Mouse (Mus musculus) hindbrain, embryonic 13.5 days (tissue): Measurements from ENCODE around the gene Arid3a. TPM values are rescaled to one million over a fixed set of nuclear protein-coding genes. Genes with fewer than 3 reads are reported as not detected.
A peak's percentile ranks its signal among the peaks of the same experiment; 100 is the strongest.

Experiments used
- ATAC-seq: fragments of 200-750 bp; cut with Nextera tagmentation; 2 replicates; pipeline ENCODE4 v1.8.0; 2017; ENCODE audit warnings: moderate TSS enrichment; ENCODE audit not compliant: low FRiP score
- H3K27ac ChIP-seq: fragments of 300-500 bp; sonication (generic); 2 replicates; pipeline ENCODE4 v1.5.1; 2015; ENCODE audit warnings: inconsistent platforms, mild to moderate bottlenecking, moderate library complexity
- H3K27me3 ChIP-seq: fragments of 300-500 bp; sonication (generic); 2 replicates; pipeline ENCODE4 v1.6.1; 2015; ENCODE audit warnings: mild to moderate bottlenecking, inconsistent platforms
- H3K36me3 ChIP-seq: fragments of 300-500 bp; sonication (generic); 2 replicates; pipeline ENCODE4 v1.6.1; 2015; ENCODE audit warnings: mild to moderate bottlenecking, inconsistent platforms
- H3K4me1 ChIP-seq: fragments of 300-500 bp; sonication (generic); replicated peaks from 2 replicates; pipeline ENCODE4 v1.6.1; 2015; ENCODE audit warnings: inconsistent platforms
- H3K4me2 ChIP-seq: fragments of 300-500 bp; sonication (generic); 2 replicates; pipeline ENCODE4 v1.6.1; 2015; ENCODE audit warnings: inconsistent platforms, mild to moderate bottlenecking, moderate library complexity
- H3K4me3 ChIP-seq: fragments of 300-500 bp; sonication (generic); 2 replicates; pipeline ENCODE4 v1.5.1; 2015; ENCODE audit warnings: mild to moderate bottlenecking, inconsistent platforms
- H3K9ac ChIP-seq: fragments of 300-500 bp; sonication (generic); 2 replicates; pipeline ENCODE4 v1.6.1; 2015; ENCODE audit warnings: mild to moderate bottlenecking, inconsistent platforms
- H3K9me3 ChIP-seq: fragments of 300-500 bp; sonication (generic); 2 replicates; pipeline ENCODE4 v1.6.1; 2016; ENCODE audit warnings: inconsistent platforms
- WGBS: fragments of 180-500 bp; shearing (Covaris S2); methylation state at CpG from one replicate; pipeline ENCODE4 v1.1.7; 2015; 5-methylcytosine and 5-hydroxymethylcytosine counted together
- polyA plus RNA-seq: library from polyadenylated mRNA; unstranded; fragments of >200 nt; fragmentation: Nextera tagmentation; extraction: Ambion mirVana; gene quantifications from 2 replicates; pipeline ENCODE4 v1.2.1, GENCODE M21; 2015

Gene Arid3a
- polyA plus RNA-seq, 1 experiment from 2014 or later: 3.5 TPM

DNA sequence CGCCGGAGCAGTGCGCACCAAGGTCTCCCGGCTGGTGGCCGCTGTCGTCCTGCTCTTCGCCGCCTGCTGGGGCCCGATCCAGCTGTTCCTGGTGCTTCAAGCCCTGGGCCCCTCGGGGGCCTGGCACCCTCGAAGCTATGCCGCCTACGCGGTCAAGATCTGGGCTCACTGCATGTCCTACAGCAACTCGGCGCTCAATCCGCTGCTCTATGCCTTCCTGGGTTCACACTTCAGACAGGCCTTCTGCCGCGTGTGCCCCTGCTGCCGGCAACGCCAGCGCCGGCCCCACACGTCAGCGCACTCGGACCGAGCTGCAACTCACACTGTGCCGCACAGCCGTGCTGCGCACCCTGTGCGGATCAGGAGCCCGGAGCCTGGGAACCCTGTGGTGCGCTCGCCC, 5.3 kb upstream of the Arid3a start:
- Histone ChIP-seq H3K4me1 (peaks cover 54% of the 10 kb centered on the region), H3K36me3 (no peaks in the 10 kb centered on the region), H3K4me2 (peak overlapping the region; percentile 50), H3K9ac (peak overlapping the region; percentile 58), H3K27ac (no peak overlapping the region), H3K4me3 (peak overlapping the region; percentile 30), H3K9me3 (no peaks in the 10 kb centered on the region), H3K27me3 (peaks cover 75% of the 10 kb centered on the region)
- ATAC-seq: no peak
- WGBS: under 1% methylated on average over 34 of the region's 34 CpGs

DNA sequence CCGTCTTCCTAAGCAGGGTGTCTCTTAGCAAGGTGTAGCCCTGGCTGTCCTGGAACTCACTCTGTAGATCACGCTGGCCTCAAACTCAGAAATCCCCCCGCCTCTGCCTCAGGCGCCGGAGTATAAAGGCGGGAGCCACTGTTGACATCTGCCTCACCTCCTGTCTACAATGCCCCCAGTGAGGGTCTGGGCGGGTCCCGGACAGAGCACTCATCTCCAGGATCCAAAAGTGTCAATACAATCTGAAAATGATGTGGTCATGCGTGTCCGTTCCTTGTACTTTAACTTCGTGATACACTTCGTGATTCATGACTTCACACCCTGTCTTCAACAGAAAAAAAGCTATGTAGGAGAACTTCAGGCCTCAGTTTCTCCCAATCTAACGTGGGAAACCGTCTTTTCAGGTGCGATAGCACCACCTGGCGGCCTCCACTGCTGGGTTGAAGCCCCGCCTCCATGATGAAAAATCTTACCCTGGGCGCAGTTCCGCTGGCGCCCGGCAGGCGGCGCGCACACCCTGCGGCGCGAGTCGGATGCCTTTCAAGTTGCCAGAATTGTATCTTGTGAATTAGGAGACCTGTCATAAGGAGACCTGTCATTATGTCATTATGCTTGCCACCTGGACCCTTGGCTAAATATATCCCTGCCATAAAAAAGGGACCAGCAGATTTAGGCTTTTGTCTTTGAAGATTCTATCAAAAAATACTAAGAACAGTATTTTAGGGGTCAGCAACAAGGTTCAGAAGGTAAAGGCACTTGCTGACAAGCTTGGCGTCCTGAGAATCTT, 1.7 kb upstream of the Arid3a start:
- WGBS: 9% methylated on average over 29 of the region's 29 CpGs
- peak overlapping the region; percentile 87; the same call in 1 of the 2 replicates for H3K4me3 ChIP-seq
- H3K36me3 ChIP-seq: no peaks in the 10 kb centered on the region
- no peaks in the 10 kb centered on the region for H3K9me3 ChIP-seq
- H3K4me2 ChIP-seq: peak overlapping the region; percentile 89; the same call in 1 of the 2 replicates
- H3K4me1 ChIP-seq: peaks cover 49% of the 10 kb centered on the region
- no peak for ATAC-seq
- H3K27ac ChIP-seq: no peak overlapping the region
- H3K9ac ChIP-seq: no peak overlapping the region
- H3K27me3 ChIP-seq: peaks cover 44% of the 10 kb centered on the region

DNA sequence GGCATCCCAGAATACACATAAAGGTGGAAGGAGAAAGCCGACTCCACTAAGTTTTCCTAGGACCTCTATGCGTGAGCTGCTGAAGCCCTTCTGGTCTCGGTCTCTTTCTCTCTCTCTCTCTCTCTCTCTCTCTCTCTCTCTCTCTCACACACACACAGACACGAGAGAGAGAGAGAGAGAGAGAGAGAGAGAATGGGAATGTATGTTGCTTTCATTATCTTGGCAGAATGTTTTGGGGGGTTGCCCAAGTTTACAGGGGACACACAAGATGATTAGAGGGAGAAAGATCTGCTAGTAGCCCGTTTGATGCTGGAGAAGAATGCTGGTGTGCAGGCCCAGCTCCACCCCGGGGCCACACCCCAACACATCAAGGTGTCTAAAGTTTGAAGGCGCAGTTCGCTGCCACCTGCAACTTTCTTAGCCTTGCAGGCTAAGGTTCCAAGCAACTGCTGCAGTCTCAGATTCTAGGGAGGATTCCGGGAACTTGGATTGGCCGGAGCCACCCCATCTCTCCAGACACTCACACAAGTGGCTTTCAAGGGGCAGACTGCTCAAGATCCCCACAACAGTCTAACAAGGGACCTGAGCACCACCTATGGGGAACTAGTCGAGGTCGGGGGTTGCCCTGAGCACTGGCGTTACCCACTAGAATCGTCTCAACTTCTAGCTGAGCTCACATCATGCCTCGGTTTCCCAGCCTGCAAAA, 905 bp upstream of the Arid3a start:
- peak; percentile 2; the same call in 1 of the 2 replicates for ATAC-seq

DNA sequence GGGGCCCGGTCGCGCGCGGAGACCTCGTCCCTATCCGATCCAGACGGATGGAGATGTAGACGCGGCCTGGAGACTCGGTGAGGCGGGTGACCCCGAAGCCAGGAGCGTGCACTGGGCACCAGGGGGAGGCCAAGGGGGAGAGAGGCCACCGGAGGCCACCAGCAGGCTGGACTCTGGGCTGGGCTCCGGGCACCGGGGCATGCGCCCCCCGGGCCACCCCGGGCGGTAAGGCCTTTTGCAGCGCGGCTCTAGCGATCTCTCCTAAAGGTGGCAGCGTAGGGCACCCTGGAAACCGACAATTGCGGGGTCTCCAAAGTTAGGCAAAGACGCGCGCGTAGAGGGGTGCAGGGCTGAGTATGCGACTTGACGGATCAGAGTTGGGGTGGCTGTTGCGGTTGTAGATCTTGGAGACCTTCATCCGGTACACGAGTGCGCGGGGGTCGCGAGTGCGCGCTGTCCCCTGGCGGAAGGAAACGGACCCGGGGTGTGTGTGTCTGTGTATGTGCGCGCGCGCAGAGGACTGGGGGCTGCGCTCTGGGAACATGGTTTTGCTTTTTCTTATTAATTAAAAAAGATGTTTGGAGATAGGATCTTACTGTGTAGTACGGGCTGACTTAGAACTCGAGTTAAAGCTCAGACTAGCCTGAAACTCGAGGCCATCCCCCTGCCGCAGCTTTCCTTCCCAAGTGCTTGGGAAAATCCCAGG, 634 bp downstream of the Arid3a start:
- peak; percentile 53 for ATAC-seq
- H3K9ac ChIP-seq: peak overlapping the region; percentile 95
- H3K4me2 ChIP-seq: peak overlapping the region; percentile 89
- peaks cover 53% of the 10 kb centered on the region for H3K4me1 ChIP-seq
- peak overlapping the region; percentile 94 for H3K27ac ChIP-seq
- peaks cover 17% of the 10 kb centered on the region for H3K36me3 ChIP-seq
- peaks cover 21% of the 10 kb centered on the region for H3K27me3 ChIP-seq
- peak overlapping the region; percentile 87 for H3K4me3 ChIP-seq
- H3K9me3 ChIP-seq: no peaks in the 10 kb centered on the region
- WGBS: under 1% methylated on average over 54 of the region's 54 CpGs

More for the DNA sequence above, 905 bp upstream of the Arid3a start:
- Histone ChIP-seq H3K9ac (peak overlapping the region; percentile 95), H3K4me2 (peak overlapping the region; percentile 89), H3K4me3 (peak overlapping the region; percentile 87), H3K4me1 (peaks cover 49% of the 10 kb centered on the region), H3K27me3 (peaks cover 37% of the 10 kb centered on the region), H3K9me3 (no peaks in the 10 kb centered on the region), H3K36me3 (peaks cover 2% of the 10 kb centered on the region), H3K27ac (peak overlapping the region; percentile 94)
- whole genome bisulfite sequencing: 12% methylated on average over 15 of the region's 15 CpGs

DNA sequence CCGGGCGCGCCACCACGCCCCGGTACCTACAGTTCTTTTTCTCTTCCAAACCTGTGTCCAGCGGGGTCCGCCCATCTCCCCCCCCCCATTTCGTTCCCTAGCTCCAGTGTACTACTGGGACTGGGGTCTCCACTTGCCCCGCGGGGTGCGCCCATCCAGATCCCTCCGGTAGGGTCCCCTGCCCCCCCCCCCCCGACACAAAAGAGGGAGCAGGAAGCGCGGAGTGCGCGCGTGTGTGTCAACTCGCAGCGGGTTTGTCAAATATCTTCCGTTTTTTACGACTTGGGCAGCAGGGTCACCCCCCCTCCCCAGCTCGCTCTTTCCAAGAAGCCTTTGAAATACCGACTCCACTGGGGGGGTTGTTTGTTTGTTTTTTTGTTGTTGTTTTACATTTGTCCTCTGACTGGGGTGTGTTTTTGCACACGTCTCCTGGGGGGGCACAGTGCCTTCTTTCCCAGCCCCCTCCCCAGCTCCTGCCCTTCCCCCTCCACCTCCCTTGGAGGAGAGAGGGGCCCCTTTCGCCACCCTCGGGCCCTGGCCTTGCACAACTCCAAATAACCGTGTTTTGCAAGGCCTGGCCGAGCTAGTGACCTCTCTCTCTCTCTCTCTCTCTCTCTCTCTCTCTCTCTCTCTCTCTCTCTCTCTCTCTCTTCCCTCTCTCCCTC, 1.3 kb downstream of the Arid3a start:
- Histone ChIP-seq H3K9me3 (no peaks in the 10 kb centered on the region), H3K4me3 (peak overlapping the region; percentile 87), H3K27me3 (peaks cover 14% of the 10 kb centered on the region), H3K4me1 (peaks cover 60% of the 10 kb centered on the region), H3K9ac (peak overlapping the region; percentile 95), H3K4me2 (peak overlapping the region; percentile 89), H3K27ac (peak overlapping the region; percentile 94), H3K36me3 (peaks cover 24% of the 10 kb centered on the region)
- ATAC-seq: no peak
- WGBS: 1% methylated on average over 28 of the region's 29 CpGs

DNA sequence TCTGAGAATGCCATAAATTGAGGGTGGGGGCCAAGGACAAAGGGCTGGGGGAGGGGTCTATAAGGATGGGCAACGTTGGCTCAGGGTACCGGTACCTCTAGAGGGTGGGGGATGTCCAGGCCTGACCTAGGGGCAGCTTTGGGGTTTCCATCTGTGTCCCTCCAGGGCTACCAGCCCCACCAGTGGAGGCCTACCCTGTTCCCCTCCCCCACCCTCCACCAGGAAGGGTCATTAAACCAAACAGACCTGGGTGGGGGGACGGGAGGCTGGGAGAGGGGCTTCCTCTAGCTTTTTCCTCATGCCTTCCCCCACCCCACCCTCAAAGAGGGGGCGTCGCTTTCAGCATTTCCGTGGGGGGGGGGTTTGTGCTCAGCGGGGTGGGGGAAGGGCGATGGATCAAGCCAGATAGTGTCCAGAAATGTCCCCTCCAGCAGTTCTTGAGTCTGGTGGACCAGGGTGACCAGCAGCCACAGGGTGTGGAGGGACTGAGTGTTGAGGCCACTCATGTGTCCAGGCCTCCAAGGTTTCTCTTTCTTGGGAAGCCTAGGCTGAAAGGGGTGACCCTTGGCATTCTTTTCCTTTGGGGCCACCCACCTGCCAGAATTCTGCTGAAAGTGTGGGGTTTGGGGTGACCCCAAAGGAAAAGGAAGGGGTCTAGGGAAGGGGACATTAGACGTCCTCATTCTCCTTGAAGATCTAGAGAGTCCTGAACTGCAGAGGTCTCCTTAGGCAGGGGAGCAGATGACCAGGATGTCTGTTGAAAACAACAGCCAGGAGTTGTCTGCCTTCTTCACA, 2.3 kb downstream of the Arid3a start:
- Histone ChIP-seq H3K27me3 (peaks cover 5% of the 10 kb centered on the region; the same call in 1 of the 2 replicates), H3K4me1 (peaks cover 69% of the 10 kb centered on the region), H3K4me2 (peak overlapping the region; percentile 89), H3K27ac (peak overlapping the region; percentile 94), H3K4me3 (peak overlapping the region; percentile 87), H3K36me3 (peaks cover 27% of the 10 kb centered on the region), H3K9me3 (no peaks in the 10 kb centered on the region), H3K9ac (peak overlapping the region; percentile 95)
- WGBS: 22% methylated on average over 9 of the region's 9 CpGs
- ATAC-seq: no peak

DNA sequence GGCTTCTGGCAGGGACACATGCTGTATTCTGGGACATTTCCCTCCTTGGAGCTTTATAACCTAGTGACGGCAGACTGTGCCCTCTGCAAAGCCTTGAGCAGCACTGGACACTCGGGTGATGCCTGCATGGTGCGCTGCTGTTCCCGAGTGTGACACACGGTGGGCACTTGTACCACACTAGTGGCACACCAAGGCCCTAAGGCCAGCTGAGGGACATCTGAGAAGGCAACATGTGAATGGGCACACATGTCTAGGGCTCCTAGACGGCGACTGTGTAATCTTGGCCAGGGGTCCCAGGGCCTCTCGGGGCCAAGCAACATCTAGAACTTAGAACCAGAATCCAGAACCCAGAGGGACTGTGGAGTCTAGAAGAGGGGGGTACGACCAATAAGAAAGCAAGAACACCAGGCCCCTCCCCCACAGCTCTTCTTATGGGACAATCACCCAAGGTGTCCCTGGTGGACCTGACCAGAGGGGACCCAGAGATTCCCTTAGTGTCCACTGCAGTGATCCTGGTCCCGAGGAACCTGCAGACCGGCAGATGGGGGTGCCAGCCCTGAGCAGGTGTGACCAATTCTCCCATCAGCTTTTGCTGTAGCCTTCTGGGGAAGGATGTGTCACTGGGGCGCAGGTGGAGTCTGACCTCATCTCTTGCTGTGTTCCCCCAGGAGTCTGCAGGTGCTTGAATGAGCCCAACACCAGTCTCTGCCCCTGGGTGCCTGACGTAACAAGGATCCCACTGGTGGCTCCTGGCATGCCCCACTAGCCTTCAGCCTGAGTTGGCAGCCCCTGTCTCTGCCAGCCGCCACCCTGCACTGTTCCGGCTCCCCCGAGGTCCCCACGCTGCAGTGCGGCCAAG, 3.4 kb downstream of the Arid3a start:
- Histone ChIP-seq H3K27me3 (no peaks in the 10 kb centered on the region), H3K4me2 (peak overlapping the region; percentile 89), H3K27ac (peak overlapping the region; percentile 60), H3K9me3 (no peaks in the 10 kb centered on the region), H3K4me1 (peaks cover 78% of the 10 kb centered on the region), H3K9ac (peak overlapping the region; percentile 95), H3K4me3 (peak overlapping the region; percentile 87; the same call in 1 of the 2 replicates), H3K36me3 (peaks cover 27% of the 10 kb centered on the region)
- no peak for ATAC-seq
- 80% methylated on average over 18 of the region's 18 CpGs for WGBS

DNA sequence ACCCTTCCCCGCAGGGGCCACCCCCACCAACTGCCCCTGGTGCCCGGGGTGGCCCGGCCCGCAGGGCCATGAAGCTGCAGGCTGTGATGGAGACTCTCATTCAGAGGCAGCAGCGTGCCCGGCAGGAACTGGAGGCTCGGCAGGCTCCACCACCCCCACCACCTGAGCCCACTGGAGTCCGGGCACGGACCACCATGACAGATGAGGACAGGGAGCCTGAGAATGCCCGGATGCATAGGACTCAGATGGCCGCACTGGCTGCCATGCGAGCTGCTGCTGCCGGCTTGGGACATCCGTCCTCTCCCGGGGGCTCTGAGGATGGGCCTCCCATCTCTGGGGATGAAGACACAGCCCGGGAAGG, 4.0 kb downstream of the Arid3a start:
- Histone ChIP-seq H3K9me3 (no peaks in the 10 kb centered on the region), H3K9ac (peak overlapping the region; percentile 95), H3K36me3 (peaks cover 27% of the 10 kb centered on the region), H3K4me1 (peaks cover 79% of the 10 kb centered on the region), H3K4me3 (no peak overlapping the region), H3K27me3 (no peaks in the 10 kb centered on the region), H3K27ac (peak overlapping the region; percentile 60), H3K4me2 (peak overlapping the region; percentile 15; the same call in 1 of the 2 replicates)
- ATAC-seq: no peak
- WGBS: 58% methylated on average over 16 of the region's 16 CpGs

DNA sequence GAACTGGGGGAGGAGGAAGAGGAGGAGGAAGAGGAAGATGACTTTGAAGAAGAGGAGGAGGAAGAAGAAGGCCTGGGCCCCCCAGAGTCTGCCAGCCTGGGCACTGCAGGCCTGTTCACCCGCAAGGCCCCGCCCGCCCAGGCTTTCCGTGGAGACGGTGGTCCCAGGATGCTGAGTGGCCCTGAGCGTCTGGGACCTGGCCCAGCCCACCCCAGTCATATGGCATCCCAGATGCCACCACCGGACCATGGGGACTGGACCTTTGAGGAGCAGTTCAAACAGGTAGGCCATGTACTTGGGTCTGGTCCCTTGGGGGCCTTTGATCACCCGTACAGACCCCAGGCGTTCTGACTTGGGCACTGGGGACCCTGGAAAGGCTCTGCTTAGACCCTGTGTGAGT, 5.0 kb downstream of the Arid3a start:
- peaks cover 79% of the 10 kb centered on the region for H3K4me1 ChIP-seq
- H3K27ac ChIP-seq: peak overlapping the region; percentile 23; the same call in 1 of the 2 replicates
- H3K9ac ChIP-seq: no peak overlapping the region
- H3K9me3 ChIP-seq: no peaks in the 10 kb centered on the region
- ATAC-seq: no peak
- H3K4me2 ChIP-seq: no peak overlapping the region
- 85% methylated on average over 9 of the region's 9 CpGs for WGBS
- H3K4me3 ChIP-seq: no peak overlapping the region
- H3K36me3 ChIP-seq: peaks cover 27% of the 10 kb centered on the region
- H3K27me3 ChIP-seq: no peaks in the 10 kb centered on the region

DNA sequence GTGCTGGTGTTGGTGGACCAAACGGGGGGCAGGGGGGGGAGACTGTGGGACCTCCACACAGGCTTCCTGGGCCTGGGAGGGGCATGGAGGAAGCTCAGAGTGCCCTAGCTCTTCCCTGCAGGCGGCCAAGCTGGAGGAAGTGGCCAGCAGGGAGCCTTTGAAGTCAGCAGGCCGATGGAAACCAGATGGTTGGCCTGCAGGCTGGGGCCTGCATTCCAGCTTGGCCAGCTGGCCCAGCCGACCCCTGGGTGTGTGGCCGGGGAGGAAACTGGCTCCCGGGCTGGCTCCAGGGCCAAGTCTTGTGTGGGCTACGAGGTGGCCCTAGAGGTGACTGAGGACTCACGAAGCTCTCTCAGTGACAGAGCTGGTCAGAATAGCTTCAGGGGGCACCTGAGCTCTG, 5.9 kb downstream of the Arid3a start:
- H3K9me3 ChIP-seq: no peaks in the 10 kb centered on the region
- H3K4me2 ChIP-seq: 0 out of 2 replicates have a peak overlapping the region, but pooled peaks have one; percentile 4
- peak overlapping the region; percentile 71 for H3K27ac ChIP-seq
- peaks cover 27% of the 10 kb centered on the region for H3K36me3 ChIP-seq
- no peak overlapping the region for H3K4me3 ChIP-seq
- ATAC-seq: no peak
- peaks cover 88% of the 10 kb centered on the region for H3K4me1 ChIP-seq
- H3K27me3 ChIP-seq: no peaks in the 10 kb centered on the region
- WGBS: 15% methylated on average over 8 of the region's 8 CpGs
- peak overlapping the region; percentile 57 for H3K9ac ChIP-seq
